Mouse (Mus musculus) cerebellum, adult 2 months (tissue): ENCODE data around the gene Zfp949.

ENCODE experiments used
- CTCF ChIP-seq: fragments of 200-500 bp; IDR thresholded peaks from 2 replicates; pipeline ENCODE4 v1.5.1; 2011; ENCODE audit warnings: low read depth, mild to moderate bottlenecking, control low read depth, low read length, moderate library complexity, borderline replicate concordance; ENCODE audit not compliant: insufficient read depth
- POLR2A ChIP-seq: fragments of 200-500 bp; IDR thresholded peaks from 2 replicates; pipeline ENCODE4 v1.6.1; 2011; ENCODE audit warnings: low read length, control low read depth, borderline replicate concordance; ENCODE audit not compliant: insufficient read depth

GRCm38 (mm10) chr9:88547270-88547669 lies 550 bp upstream of the Zfp949 start:
- peak; percentile 26; the same call in 1 of the 2 replicates for TF ChIP-seq CTCF
- TF ChIP-seq POLR2A, result no peak
